Mouse (Mus musculus) myocyte (in vitro differentiated cells): ENCODE results near the gene Adgrg7.

ENCODE experiments used
- CEBPB ChIP-seq: IDR thresholded peaks from 2 replicates; pipeline ENCODE4 v1.6.1; 2011; ENCODE audit warnings: mild to moderate bottlenecking, moderate library complexity; ENCODE audit not compliant: poor library complexity, insufficient read depth, severe bottlenecking
- POLR2A ChIP-seq: IDR thresholded peaks from one replicate; pipeline ENCODE4 v1.6.1; 2011; ENCODE audit warnings: low read depth, mild to moderate bottlenecking, control low read depth, moderate library complexity; ENCODE audit not compliant: insufficient read length
- POLR2AphosphoS2 ChIP-seq: IDR thresholded peaks from one replicate; pipeline ENCODE4 v1.6.1; 2011; ENCODE audit warnings: low read depth, control low read depth; ENCODE audit not compliant: insufficient read length
- REST ChIP-seq: IDR thresholded peaks from one replicate; pipeline ENCODE4 v1.6.1; 2011; ENCODE audit warnings: mild to moderate bottlenecking, control low read depth, moderate library complexity; ENCODE audit not compliant: insufficient read depth, insufficient read length
- SRF ChIP-seq: IDR thresholded peaks from one replicate; pipeline ENCODE4 v1.6.1; 2011; ENCODE audit warnings: low read depth; ENCODE audit not compliant: control insufficient read depth, insufficient read length
- TCF12 ChIP-seq: IDR thresholded peaks from one replicate; pipeline ENCODE4 v1.6.1; 2011; ENCODE audit warnings: mild to moderate bottlenecking, control low read depth; ENCODE audit not compliant: poor library complexity, insufficient read depth, severe bottlenecking
- TCF3 ChIP-seq: IDR thresholded peaks from one replicate; pipeline ENCODE4 v1.6.1; 2011; ENCODE audit warnings: low read depth, control low read depth; ENCODE audit not compliant: insufficient read length
- USF1 ChIP-seq: IDR thresholded peaks from one replicate; pipeline ENCODE4 v1.6.1; 2011; ENCODE audit warnings: low read depth, mild to moderate bottlenecking, control low read depth, moderate library complexity

GRCm38 (mm10) chr16:56729060-56729459 is 66.6 kb downstream of the Adgrg7 start:
- TF ChIP-seq CEBPB, result no peak
- TF ChIP-seq TCF12, result no peak
- no peak for TF ChIP-seq POLR2A
- TF ChIP-seq SRF, result no peak
- TF ChIP-seq TCF3, result no peak
- TF ChIP-seq POLR2AphosphoS2, result no peak
- no peak for TF ChIP-seq REST
- TF ChIP-seq USF1, result no peak
